Mouse (Mus musculus): ENCODE results near the gene Gm49368. TPM values are rescaled to one million over a fixed set of nuclear protein-coding genes. Genes with fewer than 3 reads are reported as not detected.

The Gm49368 gene
- polyA plus RNA-seq, 1 experiment: 0.02 TPM

GRCm38 (mm10) chr7:128053061-128053460 lies 9.4 kb upstream of the Gm49368 start:
- WGBS: 69% methylated on average over 5 of the region's 5 CpGs
- no peak for DNase-seq (ENCODE audit: low read depth, low spot score)

GRCm38 (mm10) chr7:128056917-128057444 lies 5.5 kb upstream of the Gm49368 start:
- 21% methylated on average over 3 of the region's 3 CpGs for WGBS
- DNase-seq (ENCODE audit: low read depth, low spot score): peak; percentile 62

GRCm38 (mm10) chr7:128057860-128058259 lies 4.6 kb upstream of the Gm49368 start:
- 49% methylated on average over 8 of the region's 8 CpGs for WGBS
- DNase-seq (ENCODE audit: low read depth, low spot score): no peak

DNA sequence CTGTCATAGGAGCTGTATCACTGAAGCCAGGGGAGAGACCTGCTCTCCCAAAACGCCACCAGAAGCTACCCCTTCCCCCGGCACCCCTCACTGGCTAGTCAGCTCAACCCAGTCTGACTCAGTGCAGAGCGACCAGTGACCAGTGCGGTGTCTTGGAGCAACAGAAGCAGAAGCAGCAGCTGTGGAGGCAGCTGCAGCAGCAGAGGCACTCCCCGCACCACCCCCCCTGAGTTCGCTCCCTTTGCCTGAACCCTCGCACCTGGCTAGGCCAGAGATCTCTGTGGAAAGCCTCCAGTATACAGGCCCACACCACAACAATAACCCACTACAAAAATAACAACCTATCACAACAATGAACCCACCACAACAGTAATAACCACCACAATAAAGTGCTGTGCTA lies 3.9 kb upstream of the Gm49368 start:
- 16% methylated on average over 7 of the region's 7 CpGs for WGBS
- no peak for DNase-seq (ENCODE audit: low read depth, low spot score)

- no peak for DNase-seq (ENCODE audit: low read depth, low spot score)
- WGBS: 53% methylated on average over 4 of the region's 4 CpGs
Measured at GRCm38 (mm10) chr7:128059091-128059490, 3.4 kb upstream of the Gm49368 start.

GRCm38 (mm10) chr7:128063211-128063781 lies 813 bp downstream of the Gm49368 start:
- WGBS: 86% methylated on average over 6 of the region's 6 CpGs
- DNase-seq (ENCODE audit: low read depth, low spot score): no peak

DNA sequence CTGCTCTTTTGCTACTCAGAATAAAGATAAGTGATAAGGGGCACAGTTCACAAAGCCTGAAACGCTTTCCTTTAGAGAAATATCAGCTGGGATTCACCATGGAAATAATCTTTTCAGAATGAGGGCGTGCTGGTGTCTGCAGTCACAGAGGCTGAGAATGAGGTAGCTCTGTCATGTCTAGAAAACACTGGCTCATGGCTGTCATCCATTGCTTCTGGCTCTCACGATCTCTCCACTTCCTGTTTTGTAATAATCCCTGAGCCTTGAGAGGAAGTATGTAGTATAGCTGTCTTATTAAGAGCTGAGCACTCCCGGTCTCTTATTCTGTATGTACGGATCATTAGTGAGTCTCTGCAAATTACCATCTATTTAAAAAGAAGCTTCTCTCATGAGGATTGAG lies 3.1 kb downstream of the Gm49368 start:
- WGBS: 74% methylated on average over 5 of the region's 5 CpGs
- DNase-seq (ENCODE audit: low read depth, low spot score): no peak

- WGBS: 35% methylated on average over 3 of the region's 3 CpGs
- DNase-seq (ENCODE audit: low read depth, low spot score): no peak
Measured at GRCm38 (mm10) chr7:128067847-128068246, 5.4 kb downstream of the Gm49368 start.

- WGBS: 52% methylated on average over 2 of the region's 2 CpGs
- no peak for DNase-seq (ENCODE audit: low read depth, low spot score)
Measured at GRCm38 (mm10) chr7:128069844-128070243, 7.4 kb downstream of the Gm49368 start.

- no peak for DNase-seq (ENCODE audit: low read depth, low spot score)
- WGBS: 77% methylated on average over 4 of the region's 4 CpGs
Measured at GRCm38 (mm10) chr7:128071816-128072215, 9.3 kb downstream of the Gm49368 start.

GRCm38 (mm10) chr7:128080012-128080411 lies 17.5 kb downstream of the Gm49368 start:
- WGBS: 90% methylated on average over 8 of the region's 8 CpGs
- DNase-seq (ENCODE audit: low read depth, low spot score): no peak

DNA sequence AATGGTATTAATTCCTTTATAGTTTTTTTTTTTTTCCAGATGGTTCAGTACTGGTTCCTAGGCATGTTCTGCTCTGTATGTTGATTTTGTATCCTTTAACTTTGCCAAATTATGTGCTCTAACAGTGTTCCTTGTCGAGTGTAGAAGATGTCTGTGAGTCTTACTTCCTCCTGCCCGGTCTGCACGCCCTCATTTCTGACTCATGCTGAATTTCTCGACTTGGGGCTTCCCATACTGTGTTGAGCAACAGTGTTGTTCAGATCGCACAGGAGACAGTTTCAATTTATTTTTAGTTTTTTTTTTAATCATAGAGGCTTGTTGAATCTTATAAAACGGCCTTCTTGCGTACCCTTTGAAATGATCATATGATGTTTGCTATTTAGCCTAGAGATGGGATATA lies 26.7 kb downstream of the Gm49368 start:
- DNase-seq (ENCODE audit: low read depth, low spot score): no peak
- WGBS: 48% methylated on average over 7 of the region's 7 CpGs

DNA sequence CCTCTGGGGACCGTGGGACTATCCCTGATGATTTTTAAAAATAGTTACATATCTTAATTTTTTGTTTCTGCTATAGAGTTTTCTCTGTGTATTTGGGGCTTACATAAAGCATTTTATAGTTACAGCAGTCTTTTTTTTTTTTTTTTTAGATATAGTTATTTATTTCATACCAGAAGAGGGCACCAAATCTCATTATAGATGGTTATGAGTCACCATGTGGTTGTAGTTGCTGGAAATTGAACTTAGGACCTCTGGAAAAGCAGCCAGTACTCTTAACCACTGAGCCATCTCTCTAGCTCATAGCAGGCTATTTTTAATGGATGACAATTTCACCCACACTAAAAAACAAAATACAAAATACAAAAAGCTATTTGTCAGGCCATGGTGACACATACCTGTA lies 35.7 kb downstream of the Gm49368 start:
- peak; percentile 22 for DNase-seq (ENCODE audit: low read depth, low spot score)
- 56% methylated on average over 1 of the region's 1 CpGs for WGBS

DNA sequence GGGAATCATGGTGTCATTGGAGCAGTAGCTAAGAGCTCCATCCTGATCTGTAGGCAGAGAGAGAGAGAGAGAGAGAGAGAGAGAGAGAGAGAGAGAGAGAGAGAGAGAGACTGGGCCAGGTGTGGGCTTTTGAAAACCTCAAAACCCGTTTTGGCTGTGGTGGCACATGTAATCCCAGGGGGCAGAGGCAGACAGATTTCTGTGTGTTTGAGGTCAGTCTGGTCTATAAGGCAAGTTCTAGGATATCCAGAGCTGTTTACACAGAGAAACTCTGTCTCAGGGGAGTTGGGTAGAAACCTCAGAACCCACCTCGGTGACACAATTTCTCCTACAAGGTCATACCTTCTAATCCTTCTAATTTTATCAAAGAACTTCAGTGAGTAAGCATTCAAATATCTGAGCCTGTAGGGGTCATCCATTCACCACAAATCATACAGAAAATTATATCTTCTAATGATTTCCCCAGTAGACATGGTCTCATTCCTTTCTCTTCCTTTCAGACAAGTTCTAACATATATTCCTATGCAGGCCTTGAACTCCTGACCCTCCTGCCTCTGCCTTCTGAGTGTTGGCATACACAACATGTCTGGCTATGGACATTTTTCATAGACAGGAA lies 38.4 kb downstream of the Gm49368 start:
- no peak for DNase-seq (ENCODE audit: low read depth, low spot score)
- WGBS: 54% methylated on average over 2 of the region's 2 CpGs

DNA sequence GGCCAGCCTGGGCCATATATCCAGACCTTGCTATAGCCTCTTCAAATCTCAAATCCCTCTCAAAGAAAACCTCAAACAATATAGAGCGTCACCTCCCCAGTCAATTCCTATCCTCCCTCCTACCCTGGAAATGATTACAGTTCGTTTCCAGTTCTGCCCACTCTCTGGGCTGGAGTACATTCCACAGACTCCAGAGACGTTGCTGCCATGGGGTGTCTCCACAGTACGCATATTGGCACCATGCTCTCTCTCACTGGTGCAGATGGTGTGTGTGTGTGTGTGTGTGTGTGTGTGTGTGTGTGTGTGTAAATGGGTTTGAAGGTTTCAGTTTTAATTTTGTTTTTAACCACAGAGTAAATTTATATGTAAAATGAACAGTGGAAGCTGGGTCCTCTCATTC lies 42.8 kb downstream of the Gm49368 start:
- no peak for DNase-seq (ENCODE audit: low read depth, low spot score)
- WGBS: 58% methylated on average over 4 of the region's 4 CpGs

DNA sequence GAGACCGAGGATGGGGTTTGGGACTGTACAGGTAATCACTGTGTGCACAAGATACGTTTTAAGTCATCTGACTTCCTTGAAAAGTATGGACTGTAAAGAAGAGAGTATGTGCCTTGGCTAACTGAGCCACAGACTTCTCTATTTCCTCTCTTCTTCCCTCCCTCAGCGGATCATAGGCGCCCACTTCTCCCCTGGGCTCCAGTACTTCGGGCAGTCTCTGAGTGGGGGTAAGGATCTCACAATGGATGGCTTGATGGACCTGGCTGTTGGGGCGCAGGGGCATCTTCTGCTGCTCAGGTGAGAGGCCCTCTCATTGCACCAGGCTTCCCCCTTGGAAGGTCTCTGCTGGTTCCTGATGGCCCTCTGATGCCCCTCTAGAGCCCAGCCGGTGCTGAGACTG lies 45.0 kb downstream of the Gm49368 start:
- DNase-seq (ENCODE audit: low read depth, low spot score): no peak
- WGBS: 86% methylated on average over 7 of the region's 7 CpGs

GRCm38 (mm10) chr7:128110314-128110713 lies 47.8 kb downstream of the Gm49368 start:
- no peak for DNase-seq (ENCODE audit: low read depth, low spot score)
- 73% methylated on average over 2 of the region's 2 CpGs for WGBS

DNA sequence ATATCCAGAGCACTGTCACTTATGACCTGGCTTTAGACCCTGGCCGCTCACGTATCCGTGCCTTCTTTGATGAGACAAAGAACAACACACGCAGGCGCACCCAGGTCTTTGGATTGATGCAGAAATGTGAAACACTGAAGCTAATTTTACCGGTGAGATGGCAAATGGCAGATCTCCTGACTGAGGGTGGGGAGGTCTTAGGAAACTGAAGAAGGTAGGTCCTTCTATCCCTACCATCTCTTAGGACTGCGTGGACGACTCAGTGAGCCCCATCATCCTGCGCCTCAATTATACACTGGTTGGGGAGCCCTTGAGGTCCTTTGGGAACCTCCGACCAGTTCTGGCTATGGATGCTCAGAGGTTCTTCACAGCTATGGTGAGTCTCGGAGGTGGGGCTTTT lies 49.6 kb downstream of the Gm49368 start:
- no peak for DNase-seq (ENCODE audit: low read depth, low spot score)
- 90% methylated on average over 11 of the region's 11 CpGs for WGBS

GRCm38 (mm10) chr7:128114371-128115105 lies 52.1 kb downstream of the Gm49368 start:
- 93% methylated on average over 11 of the region's 11 CpGs for WGBS
- no peak for DNase-seq (ENCODE audit: low read depth, low spot score)

DNA sequence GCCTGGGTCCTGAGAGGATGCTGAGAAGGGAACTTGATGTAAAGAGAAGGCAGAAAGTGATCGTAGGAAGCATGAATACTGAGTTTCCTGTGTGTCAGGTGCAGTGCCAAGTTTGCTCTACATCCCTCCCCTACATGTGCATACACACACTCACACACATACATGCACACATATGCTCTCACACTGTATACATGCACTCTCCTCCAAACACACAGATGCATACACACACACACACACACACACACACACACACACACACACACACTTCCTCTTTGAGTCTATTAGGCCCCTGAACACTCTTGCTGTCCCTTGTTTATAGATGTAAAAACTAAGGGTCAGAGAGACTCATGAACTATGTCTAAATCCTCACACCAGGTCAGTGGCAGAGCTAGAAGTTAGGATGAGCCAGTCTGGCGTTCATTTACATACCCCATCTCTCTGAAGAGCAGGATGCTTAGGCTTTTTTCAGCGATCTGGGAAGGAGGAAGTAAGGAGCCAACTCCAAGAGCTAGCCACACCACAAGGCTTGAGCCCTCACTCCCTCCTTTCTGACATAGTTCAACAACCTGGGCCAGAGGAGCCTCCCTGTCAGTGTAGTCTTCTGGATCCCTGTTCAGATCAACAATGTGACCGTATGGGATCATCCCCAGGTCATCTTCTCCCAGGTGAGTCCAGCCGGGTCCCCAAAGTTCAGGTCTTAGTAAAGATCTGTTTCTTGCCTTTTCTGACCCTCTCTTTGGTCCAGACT lies 52.9 kb downstream of the Gm49368 start:
- WGBS: 75% methylated on average over 5 of the region's 5 CpGs
- no peak for DNase-seq (ENCODE audit: low read depth, low spot score)

Measured in large intestine, adult 2 months (tissue).